Mouse (Mus musculus) cerebellum, adult 2 months (tissue): Measurements from ENCODE around the gene Chchd4.

Experiments used
- CTCF ChIP-seq: fragments of 200-500 bp; IDR thresholded peaks from 2 replicates; pipeline ENCODE4 v1.5.1; 2011; ENCODE audit warnings: low read depth, mild to moderate bottlenecking, control low read depth, low read length, moderate library complexity, borderline replicate concordance; ENCODE audit not compliant: insufficient read depth
- POLR2A ChIP-seq: fragments of 200-500 bp; IDR thresholded peaks from 2 replicates; pipeline ENCODE4 v1.6.1; 2011; ENCODE audit warnings: low read length, control low read depth, borderline replicate concordance; ENCODE audit not compliant: insufficient read depth

DNA sequence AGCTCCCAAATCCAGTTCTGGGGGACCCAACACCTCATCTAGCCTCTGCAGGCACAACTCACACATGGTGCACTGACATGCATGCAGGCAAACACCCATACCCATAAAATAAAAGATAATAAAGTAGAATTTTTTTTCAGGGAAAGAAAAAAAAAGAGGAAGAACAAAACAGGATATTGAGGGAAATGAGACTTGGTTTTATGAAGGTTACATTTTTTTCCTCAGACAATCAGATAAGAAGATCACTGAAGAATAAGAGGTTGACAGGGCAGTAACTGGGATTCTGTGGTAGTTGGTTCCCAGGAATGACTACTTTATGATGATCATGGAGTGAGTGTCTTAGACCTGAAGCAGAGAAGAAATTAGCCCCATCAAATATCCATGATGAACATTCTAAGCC lies 40.8 kb upstream of the Chchd4 start:
- TF ChIP-seq CTCF, result no peak
- TF ChIP-seq POLR2A, result no peak
